Mouse (Mus musculus): ENCODE data around the gene Tmc2.

DNA sequence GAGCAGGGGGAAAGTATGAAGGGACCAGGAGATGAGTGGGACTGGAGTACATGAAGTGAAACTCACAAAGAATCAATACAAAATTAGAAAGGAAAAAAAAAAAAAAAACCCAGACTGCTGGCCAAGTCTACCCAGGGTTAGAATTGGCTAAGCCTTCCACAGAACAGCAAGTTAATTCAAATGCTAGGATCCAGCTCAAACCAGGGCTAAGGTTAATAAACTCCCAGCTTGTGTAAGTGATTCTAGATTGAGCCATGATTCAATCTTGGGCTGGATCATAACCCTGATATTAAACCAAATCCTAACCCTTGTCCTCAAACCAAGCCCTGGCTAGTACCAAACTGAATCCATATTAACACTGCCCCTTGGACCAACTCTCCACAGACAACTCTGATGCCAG lies 39.1 kb upstream of the Tmc2 start:
- TF ChIP-seq POLR2A (IDR thresholded peaks at IDR 0.05; ENCODE audit: control insufficient read depth, extremely low read depth, insufficient read depth, low read length, poor library complexity) (no peak), CTCF (IDR thresholded peaks at IDR 0.05; ENCODE audit: borderline replicate concordance, control insufficient read depth, extremely low read depth, insufficient read depth, low read length, poor library complexity) (no peak)

All from thymus, adult 2 months (tissue).